Mouse (Mus musculus) erythroblast, adult 5-6 weeks (primary cell): ENCODE measurements around the gene Tcf25. TPM values are rescaled to one million over a fixed set of nuclear protein-coding genes. Genes with fewer than 3 reads are reported as not detected.
A peak's percentile ranks its signal among the peaks of the same experiment; 100 is the strongest.

Experiments used
- ATAC-seq: replicated peaks from 2 replicates; pipeline ENCODE4 v1.8.0; 2016; ENCODE audit warnings: moderate number of reproducible peaks, mild to moderate bottlenecking, moderate TSS enrichment, inconsistent platforms; ENCODE audit not compliant: poor library complexity, low FRiP score, severe bottlenecking
- total RNA-seq, 2 experiments: library from RNA; stranded (forward) in 1 of 2; stranded (reverse) in 1 of 2; fragments of 150-400 nt in 1 of 2; fragments of 200-764, 138-1000 nt in 1 of 2; gene quantifications; 2 replicates each; pipeline versions ENCODE4 v1.2.3 to v1.2.4; 2015 to 2017; ENCODE audit warnings: low replicate concordance in 2 of 2

Tcf25 gene
- total RNA-seq, 2 experiments from 2014 or later = 19.5 to 45.0 TPM

GRCm38 (mm10) chr8:123347293-123347692 lies 26.3 kb upstream of the Tcf25 start:
- no peak for ATAC-seq

- ATAC-seq = no peak
These were observed 25.2 kb upstream of the Tcf25 start for GRCm38 (mm10) chr8:123348237-123348843.

GRCm38 (mm10) chr8:123349073-123349472 lies 24.5 kb upstream of the Tcf25 start:
- ATAC-seq = no peak

- no peak for ATAC-seq
These were observed 21.4 kb upstream of the Tcf25 start for GRCm38 (mm10) chr8:123352118-123352517.

GRCm38 (mm10) chr8:123352786-123353185 lies 20.8 kb upstream of the Tcf25 start:
- ATAC-seq = no peak

GRCm38 (mm10) chr8:123353216-123353615 lies 20.3 kb upstream of the Tcf25 start:
- no peak for ATAC-seq

GRCm38 (mm10) chr8:123361082-123361739 lies 12.3 kb upstream of the Tcf25 start:
- peak; percentile 65 for ATAC-seq

GRCm38 (mm10) chr8:123374239-123374578 lies 656 bp downstream of the Tcf25 start:
- ATAC-seq = peak; percentile 91

GRCm38 (mm10) chr8:123375701-123376100 lies 2.1 kb downstream of the Tcf25 start:
- ATAC-seq = no peak

- no peak for ATAC-seq
These were observed 2.6 kb downstream of the Tcf25 start for GRCm38 (mm10) chr8:123376106-123376505.

GRCm38 (mm10) chr8:123381711-123382110 lies 8.2 kb downstream of the Tcf25 start:
- no peak for ATAC-seq

- no peak for ATAC-seq
These were observed 9.0 kb downstream of the Tcf25 start for GRCm38 (mm10) chr8:123382516-123382915.

GRCm38 (mm10) chr8:123384883-123385540 lies 11.5 kb downstream of the Tcf25 start:
- 0 out of 2 replicates have a peak, but pooled peaks have one; percentile 63 for ATAC-seq

GRCm38 (mm10) chr8:123387041-123387440 lies 13.5 kb downstream of the Tcf25 start:
- ATAC-seq = no peak

- ATAC-seq = no peak
These were observed 14.2 kb downstream of the Tcf25 start for GRCm38 (mm10) chr8:123387801-123388200.

- ATAC-seq = no peak
These were observed 15.5 kb downstream of the Tcf25 start for GRCm38 (mm10) chr8:123389026-123389425.

- ATAC-seq = peak; percentile 64
These were observed 24.8 kb downstream of the Tcf25 start for GRCm38 (mm10) chr8:123398308-123398707.

- ATAC-seq = no peak
These were observed 28.4 kb downstream of the Tcf25 start for GRCm38 (mm10) chr8:123401936-123402335.

- no peak for ATAC-seq
These were observed 29.3 kb downstream of the Tcf25 start for GRCm38 (mm10) chr8:123402730-123403326.

- ATAC-seq = no peak
These were observed 31.0 kb downstream of the Tcf25 start for GRCm38 (mm10) chr8:123404521-123404920.

- peak; percentile 58 for ATAC-seq
These were observed 33.2 kb downstream of the Tcf25 start, which contains the start of gene Mc1r for GRCm38 (mm10) chr8:123406786-123407185. TSS of gene Mc1r (plus strand) at chr8:123407107.
